Mouse (Mus musculus): ENCODE results near the gene Hs6st2.

The Hs6st2 gene

GRCm38 (mm10) chrX:51681756-51682155 is at the start of gene Hs6st2:
Gene Hs6st2, minus strand, starts transcription at chrX:51681856.
- DNase-seq (ENCODE audit: low read depth, low spot score) = no peak

- DNase-seq (ENCODE audit: low read depth, low spot score) = peak; percentile 61
Measured at GRCm38 (mm10) chrX:51714086-51714745, 32.6 kb upstream of the Hs6st2 start.

- peak; percentile 2 for DNase-seq (ENCODE audit: low read depth, low spot score)
Measured at GRCm38 (mm10) chrX:51712996-51713395, 31.3 kb upstream of the Hs6st2 start.

- DNase-seq (ENCODE audit: low read depth, low spot score) = peak; percentile 44
Measured at GRCm38 (mm10) chrX:51702823-51703222, 21.2 kb upstream of the Hs6st2 start.

- DNase-seq (ENCODE audit: low read depth, low spot score) = no peak
Measured at GRCm38 (mm10) chrX:51699079-51699478, 17.4 kb upstream of the Hs6st2 start.

- DNase-seq (ENCODE audit: low read depth, low spot score) = no peak
Measured at GRCm38 (mm10) chrX:51686048-51686949, 4.6 kb upstream of the Hs6st2 start.

- peak; percentile 2 for DNase-seq (ENCODE audit: low read depth, low spot score)
Measured at GRCm38 (mm10) chrX:51684336-51685056, 2.8 kb upstream of the Hs6st2 start.

GRCm38 (mm10) chrX:51681170-51681667 is 437 bp downstream of the Hs6st2 start:
- DNase-seq (ENCODE audit: low read depth, low spot score) = no peak

- peak; percentile 29 for DNase-seq (ENCODE audit: low read depth, low spot score)
Measured at GRCm38 (mm10) chrX:51680428-51681169, 1.1 kb downstream of the Hs6st2 start.

GRCm38 (mm10) chrX:51679601-51680427 is 1.8 kb downstream of the Hs6st2 start:
- DNase-seq (ENCODE audit: low read depth, low spot score) = peak; percentile 11

- no peak for DNase-seq (ENCODE audit: low read depth, low spot score)
Measured at GRCm38 (mm10) chrX:51658236-51658635, 23.4 kb downstream of the Hs6st2 start.

GRCm38 (mm10) chrX:51642661-51643257 is 38.9 kb downstream of the Hs6st2 start:
- no peak for DNase-seq (ENCODE audit: low read depth, low spot score)

GRCm38 (mm10) chrX:51635756-51636155 is 45.9 kb downstream of the Hs6st2 start:
- no peak for DNase-seq (ENCODE audit: low read depth, low spot score)

GRCm38 (mm10) chrX:51631376-51631775 is 50.3 kb downstream of the Hs6st2 start:
- DNase-seq (ENCODE audit: low read depth, low spot score) = peak; percentile 66

- DNase-seq (ENCODE audit: low read depth, low spot score) = no peak
Measured at GRCm38 (mm10) chrX:51614384-51615004, 67.2 kb downstream of the Hs6st2 start.

GRCm38 (mm10) chrX:51610743-51611142 is 70.9 kb downstream of the Hs6st2 start:
- no peak for DNase-seq (ENCODE audit: low read depth, low spot score)

- DNase-seq (ENCODE audit: low read depth, low spot score) = no peak
Measured at GRCm38 (mm10) chrX:51606231-51606863, 75.3 kb downstream of the Hs6st2 start.

GRCm38 (mm10) chrX:51592751-51593150 is 88.9 kb downstream of the Hs6st2 start:
- no peak for DNase-seq (ENCODE audit: low read depth, low spot score)

GRCm38 (mm10) chrX:51590448-51591010 is 91.1 kb downstream of the Hs6st2 start:
- DNase-seq (ENCODE audit: low read depth, low spot score) = no peak
